Mouse (Mus musculus) spleen, adult 2 months (tissue): ENCODE results near the gene Stim2. TPM values are rescaled to one million over a fixed set of nuclear protein-coding genes. Genes with fewer than 3 reads are reported as not detected.

Experiments
- DNase-seq, 2 experiments: peaks; one replicate each; pipeline versions ENCODE4 v3.0.0 to v3.0.0-alpha.2; 2012 to 2021; ENCODE audit warnings: low spot score in 2 of 2, low read depth in 1 of 2
- H3K27ac ChIP-seq: fragments of 200-500 bp; 2 replicates; pipeline ENCODE4 v1.5.1; 2012; ENCODE audit warnings: low read length, inconsistent platforms; ENCODE audit not compliant: insufficient read depth
- H3K27me3 ChIP-seq: fragments of 200-500 bp; 2 replicates; pipeline ENCODE4 v1.6.1; 2012; ENCODE audit warnings: mild to moderate bottlenecking, moderate library complexity, low read length, inconsistent platforms; ENCODE audit not compliant: control insufficient read depth, insufficient read depth
- H3K36me3 ChIP-seq: fragments of 200-500 bp; 2 replicates; pipeline ENCODE4 v1.6.1; 2012; ENCODE audit warnings: mild to moderate bottlenecking, low read length, inconsistent platforms; ENCODE audit not compliant: control insufficient read depth, insufficient read depth
- H3K4me1 ChIP-seq: fragments of 200-500 bp; 2 replicates; pipeline ENCODE4 v1.6.1; 2011; ENCODE audit warnings: inconsistent platforms; ENCODE audit not compliant: control insufficient read depth, insufficient read depth, insufficient read length
- H3K4me3 ChIP-seq: fragments of 200-500 bp; 2 replicates; pipeline ENCODE4 v1.5.1; 2011; ENCODE audit warnings: mild to moderate bottlenecking, inconsistent platforms; ENCODE audit not compliant: insufficient read depth, insufficient read length; ENCODE audit errors: extremely low read depth
- CTCF ChIP-seq: fragments of 200-500 bp; IDR thresholded peaks from 2 replicates; pipeline ENCODE4 v1.5.1; 2011; ENCODE audit warnings: mild to moderate bottlenecking, inconsistent platforms; ENCODE audit not compliant: insufficient read depth, insufficient read length, insufficient replicate concordance; ENCODE audit errors: extremely low read depth
- POLR2A ChIP-seq: fragments of 200-500 bp; IDR thresholded peaks from 2 replicates; pipeline ENCODE4 v1.6.1; 2011; ENCODE audit warnings: low read depth, low read length, inconsistent platforms
- WGBS: fragments of 180-500 bp; shearing (Covaris S2); methylation state at CpG from one replicate; pipeline ENCODE4 v1.1.7; 2018; 5-methylcytosine and 5-hydroxymethylcytosine counted together
- polyA plus RNA-seq: library from polyadenylated mRNA; depleted of rRNA; stranded (reverse); fragments of >200 nt; gene quantifications from 2 replicates; pipeline ENCODE4 v1.2.3, GENCODE M21; 2012

Stim2 gene
- polyA plus RNA-seq, 1 experiment = 12.6 TPM

DNA sequence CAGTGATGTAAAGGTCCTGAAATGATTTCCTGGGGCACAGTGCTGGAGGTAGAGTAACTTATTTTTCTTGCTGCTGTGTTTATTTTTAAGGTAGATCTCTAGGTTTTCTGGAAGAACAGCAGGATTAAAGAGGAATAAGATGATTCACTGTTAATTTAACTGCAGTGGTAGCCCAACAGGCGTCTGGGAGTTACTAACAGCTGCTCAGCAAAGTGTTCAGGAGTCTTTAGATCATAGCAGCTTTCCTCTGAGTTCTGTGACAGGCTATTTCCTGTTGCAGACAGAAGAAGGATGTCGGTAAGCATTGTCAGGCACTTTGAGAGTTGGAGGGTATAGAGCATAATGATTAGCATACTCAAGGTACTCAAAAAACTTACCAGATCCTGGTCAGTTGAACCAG is 1.5 kb downstream of the Stim2 start:
- Histone ChIP-seq H3K4me1 (no peaks in the 10 kb centered on the region; the same call in 1 of the 2 replicates), H3K27me3 (no peaks in the 10 kb centered on the region), H3K36me3 (no peaks in the 10 kb centered on the region), H3K27ac (no peak overlapping the region), H3K4me3 (peak overlapping the region; percentile 89)
- peak in 1 of 2 experiments; percentile 9 for DNase-seq
- WGBS = 2% methylated on average over 2 of the region's 2 CpGs
- TF ChIP-seq CTCF (no peak), POLR2A (no peak)

DNA sequence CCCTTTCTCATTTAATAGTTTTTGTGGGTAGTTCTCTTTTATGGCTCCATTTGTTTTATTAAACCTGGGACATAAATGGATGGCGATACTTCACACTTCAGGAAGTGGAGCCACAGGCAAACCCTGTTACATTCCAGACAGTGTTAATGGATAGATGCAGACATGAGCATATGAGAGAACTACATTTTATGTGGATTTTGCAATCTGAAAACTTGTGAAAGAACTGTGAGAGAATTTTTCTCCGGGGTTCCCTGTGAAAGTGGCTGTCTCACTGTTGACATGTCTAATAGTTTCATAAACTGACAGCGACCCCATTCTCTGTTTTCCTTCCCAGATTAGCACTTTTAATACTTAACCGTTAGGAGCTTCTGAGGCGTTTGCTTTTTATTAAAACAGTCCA is 2.7 kb downstream of the Stim2 start:
- Histone ChIP-seq H3K4me1 (peaks cover 6% of the 10 kb centered on the region), H3K27ac (no peak overlapping the region), H3K27me3 (no peaks in the 10 kb centered on the region), H3K36me3 (no peaks in the 10 kb centered on the region), H3K4me3 (no peak overlapping the region)
- DNase-seq = no peak
- WGBS = 83% methylated on average over 5 of the region's 5 CpGs
- TF ChIP-seq POLR2A = no peak
- TF ChIP-seq CTCF = no peak

DNA sequence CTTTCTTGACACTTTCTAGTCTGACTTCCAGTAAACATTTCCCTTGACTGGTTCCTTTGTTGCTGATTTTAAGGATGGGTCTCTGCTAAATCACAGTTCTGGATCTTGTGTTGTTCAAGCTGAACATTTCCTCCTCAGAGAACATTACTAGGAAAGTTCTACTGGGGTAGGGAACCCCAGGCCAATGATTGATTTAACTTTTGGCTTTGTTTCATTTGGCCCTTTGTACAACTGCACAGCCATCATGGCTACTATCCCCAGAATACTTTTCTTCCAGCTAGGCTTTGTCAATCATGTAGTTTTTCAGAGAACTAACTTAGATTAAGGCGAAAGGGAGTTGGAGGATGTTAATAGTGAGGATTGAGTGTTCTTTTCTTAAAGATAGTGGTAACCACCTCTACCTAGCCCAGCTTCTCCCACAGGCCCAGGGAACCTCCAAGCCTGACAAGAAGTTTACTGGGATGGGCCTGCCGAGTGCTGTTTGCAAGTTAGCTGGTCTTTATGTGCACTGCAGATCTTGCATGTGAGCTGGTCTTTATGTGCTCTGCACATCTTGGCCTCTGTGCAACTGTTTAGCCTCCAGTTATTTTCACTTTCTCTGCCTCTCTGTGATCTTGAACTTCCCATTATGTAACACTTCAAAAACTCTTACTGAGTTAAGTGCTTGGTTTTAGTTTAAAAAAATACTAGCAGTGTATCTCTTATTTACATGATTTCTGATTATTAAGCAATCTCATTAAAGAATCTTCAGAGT is 7.0 kb downstream of the Stim2 start:
- Histone ChIP-seq H3K27me3 (no peaks in the 10 kb centered on the region), H3K36me3 (no peaks in the 10 kb centered on the region), H3K4me1 (peaks cover 7% of the 10 kb centered on the region), H3K27ac (peak overlapping the region; percentile 13), H3K4me3 (no peak overlapping the region)
- WGBS = 85% methylated on average over 2 of the region's 2 CpGs
- DNase-seq = no peak
- no peak for TF ChIP-seq POLR2A
- TF ChIP-seq CTCF = no peak

- Histone ChIP-seq H3K27me3 (no peaks in the 10 kb centered on the region), H3K4me1 (peaks cover 7% of the 10 kb centered on the region), H3K36me3 (no peaks in the 10 kb centered on the region), H3K4me3 (no peak overlapping the region), H3K27ac (peak overlapping the region; percentile 64)
- 61% methylated on average over 6 of the region's 6 CpGs for WGBS
- DNase-seq = no peak
- TF ChIP-seq POLR2A = no peak
- no peak for TF ChIP-seq CTCF
Measured at GRCm38 (mm10) chr5:54005865-54006225, 7.5 kb downstream of the Stim2 start.

GRCm38 (mm10) chr5:54006845-54007244 is 8.5 kb downstream of the Stim2 start:
- Histone ChIP-seq H3K4me3 (no peak overlapping the region), H3K4me1 (peaks cover 7% of the 10 kb centered on the region), H3K36me3 (no peaks in the 10 kb centered on the region), H3K27ac (no peak overlapping the region), H3K27me3 (no peaks in the 10 kb centered on the region)
- 96% methylated on average over 1 of the region's 1 CpGs for WGBS
- DNase-seq = no peak
- TF ChIP-seq CTCF (no peak), POLR2A (no peak)

DNA sequence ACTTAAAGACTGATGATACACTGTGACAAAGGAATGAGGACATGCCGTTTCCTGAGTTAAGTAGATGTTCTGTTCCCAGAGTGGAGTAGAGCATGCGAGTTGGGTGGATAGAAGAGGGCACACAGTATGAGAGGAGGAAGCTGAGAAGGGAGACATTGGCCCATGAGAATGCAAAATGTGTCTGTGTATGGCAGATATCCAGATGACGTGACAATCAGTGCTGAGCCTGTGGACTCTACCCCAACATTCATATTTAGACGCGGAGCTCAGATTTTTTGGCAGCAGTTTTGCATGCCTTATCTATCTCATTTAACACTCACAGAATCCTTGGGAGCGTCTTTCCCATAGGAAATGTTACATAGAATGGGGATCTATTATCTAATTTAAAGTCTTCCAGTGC is 9.3 kb downstream of the Stim2 start:
- Histone ChIP-seq H3K27me3 (no peaks in the 10 kb centered on the region), H3K4me3 (no peak overlapping the region), H3K36me3 (no peaks in the 10 kb centered on the region), H3K4me1 (peaks cover 7% of the 10 kb centered on the region), H3K27ac (no peak overlapping the region)
- no peak for TF ChIP-seq CTCF
- TF ChIP-seq POLR2A = no peak
- no peak for DNase-seq
- 87% methylated on average over 6 of the region's 6 CpGs for WGBS

DNA sequence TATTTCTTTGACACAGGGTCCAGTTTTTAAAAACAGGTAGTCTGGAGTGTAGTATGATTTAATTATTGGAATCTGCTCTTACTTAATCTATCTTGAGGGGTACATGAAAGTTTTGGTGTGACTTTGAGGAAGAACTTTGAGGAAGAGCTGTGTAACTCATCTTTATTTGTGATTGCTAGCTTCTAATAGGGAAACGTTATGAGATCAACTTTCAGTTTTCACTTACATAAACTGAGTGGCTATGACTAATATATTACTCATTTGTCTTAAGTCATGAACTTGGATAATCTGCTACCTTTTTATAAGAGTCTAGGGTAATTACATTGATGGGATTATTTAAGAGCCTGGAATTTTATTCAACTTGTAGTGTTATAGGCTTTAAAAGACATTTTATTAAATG is 15.0 kb downstream of the Stim2 start:
- H3K4me3 ChIP-seq = no peak overlapping the region
- TF ChIP-seq POLR2A = no peak
- TF ChIP-seq CTCF = no peak
- no peaks in the 10 kb centered on the region for H3K36me3 ChIP-seq
- H3K27me3 ChIP-seq = no peaks in the 10 kb centered on the region
- H3K4me1 ChIP-seq = peaks cover 2% of the 10 kb centered on the region; the same call in 1 of the 2 replicates
- DNase-seq = no peak
- 10% methylated on average over 1 of the region's 1 CpGs for WGBS
- no peak overlapping the region for H3K27ac ChIP-seq
